Mouse (Mus musculus) stomach, embryonic 14.5 days (tissue): ENCODE data around the gene D3Ertd254e. TPM values are rescaled to one million over a fixed set of nuclear protein-coding genes. Genes with fewer than 3 reads are reported as not detected.
A peak's percentile ranks its signal among the peaks of the same experiment; 100 is the strongest.
"Not testable (repeated sequence)": the region's sequence is repeated elsewhere in the genome, so short reads cannot be mapped to it uniquely, and the experiment has no call there.

Source experiments
- ATAC-seq: fragments of 200-750 bp; cut with Nextera tagmentation; 2 replicates; pipeline ENCODE4 v1.8.0; 2017; ENCODE audit warnings: low read depth, moderate TSS enrichment; ENCODE audit not compliant: insufficient number of reproducible peaks, insufficient read depth, low FRiP score
- H3K27ac ChIP-seq: fragments of 300-500 bp; sonication (generic); 2 replicates; pipeline ENCODE4 v1.5.1; 2014; ENCODE audit warnings: mild to moderate bottlenecking, low read length, moderate library complexity, mixed read lengths
- H3K27me3 ChIP-seq: fragments of 300-500 bp; sonication (generic); 2 replicates; pipeline ENCODE4 v1.6.1; 2014; ENCODE audit warnings: low read length, control low read depth, mixed read lengths; ENCODE audit not compliant: control insufficient read depth, insufficient read depth
- H3K36me3 ChIP-seq: fragments of 300-500 bp; sonication (generic); 2 replicates; pipeline ENCODE4 v1.6.1; 2014; ENCODE audit warnings: mild to moderate bottlenecking, control low read depth, low read length, moderate library complexity, mixed read lengths; ENCODE audit not compliant: control insufficient read depth, insufficient read depth
- H3K4me1 ChIP-seq: fragments of 300-500 bp; sonication (generic); 2 replicates; pipeline ENCODE4 v1.6.1; 2014; ENCODE audit warnings: low read length, control low read depth, mixed read lengths; ENCODE audit not compliant: control insufficient read depth, insufficient read depth
- H3K4me2 ChIP-seq: fragments of 300-500 bp; sonication (generic); replicated peaks from 2 replicates; pipeline ENCODE4 v1.6.1; 2014; ENCODE audit warnings: low read depth, low read length, control low read depth
- H3K4me3 ChIP-seq: fragments of 300-500 bp; sonication (generic); 2 replicates; pipeline ENCODE4 v1.5.1; 2014; ENCODE audit warnings: low read depth, low read length, control low read depth
- H3K9ac ChIP-seq: fragments of 300-500 bp; sonication (generic); replicated peaks from 2 replicates; pipeline ENCODE4 v1.6.1; 2014; ENCODE audit warnings: low read depth, mild to moderate bottlenecking, control low read depth, low read length, moderate library complexity, mixed read lengths
- H3K9me3 ChIP-seq: fragments of 300-500 bp; sonication (generic); 2 replicates; pipeline ENCODE4 v1.6.1; 2016; ENCODE audit warnings: low read depth, low read length, control low read depth; ENCODE audit not compliant: control insufficient read depth
- WGBS: fragments of 180-500 bp; shearing (Covaris S2); extraction: QIAGEN DNeasy Blood & Tissue Kit; methylation state at CpG from one replicate; pipeline ENCODE4 v1.1.7; 2014; 5-methylcytosine and 5-hydroxymethylcytosine counted together
- polyA plus RNA-seq: library from polyadenylated mRNA; unstranded; fragments of >200 nt; fragmentation: Nextera tagmentation; extraction: Ambion mirVana; gene quantifications from 2 replicates; pipeline ENCODE4 v1.2.1, GENCODE M21; 2014

The D3Ertd254e gene
- 10.8 and 11.4 TPM in 2 replicates for polyA plus RNA-seq

DNA sequence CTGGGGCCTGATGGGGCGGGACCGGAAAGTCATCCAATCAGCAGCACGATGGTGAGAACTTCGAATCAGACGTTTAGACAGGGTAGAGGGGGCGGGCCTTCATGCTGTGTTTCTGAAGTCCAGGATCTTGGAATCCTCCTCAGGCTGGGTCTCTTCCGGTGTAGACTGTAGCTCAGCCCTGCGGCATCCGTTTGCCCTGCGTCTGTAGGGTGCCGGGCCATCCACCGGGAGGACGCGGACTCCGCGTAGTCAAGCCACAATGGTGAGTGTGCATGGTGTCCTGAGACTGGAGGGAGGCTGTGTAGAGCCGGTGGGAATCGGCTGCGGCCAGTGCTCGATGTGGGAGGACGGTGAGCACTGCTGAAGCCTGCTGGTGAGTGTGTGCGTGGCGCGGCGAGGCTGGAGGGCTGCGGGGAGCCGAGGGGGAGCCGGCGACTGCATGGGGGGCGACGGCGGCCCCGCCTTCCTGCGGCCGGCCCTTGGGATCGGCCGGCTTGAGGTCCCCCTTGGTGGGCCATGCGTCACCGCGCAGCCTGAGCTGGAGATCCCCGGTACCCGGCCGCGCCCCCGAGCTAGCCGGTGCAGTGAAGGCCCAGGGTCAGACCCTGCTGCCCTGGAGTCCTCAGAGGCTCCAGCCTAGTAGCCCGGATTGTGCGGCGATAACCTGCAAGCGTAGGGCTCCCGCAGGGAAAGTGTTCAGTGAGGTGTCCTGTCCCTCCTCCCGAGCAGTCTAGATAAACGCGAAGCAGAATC is at the start of gene D3Ertd254e:
Gene D3Ertd254e (plus strand): TSS at position 84 of the 753 bp plus-strand sequence.
- Histone ChIP-seq H3K9ac (peak within 1 kb of the TSS; percentile 89), H3K4me2 (peak within 1 kb of the TSS; percentile 70), H3K27me3 (no peaks in the 10 kb centered on the region), H3K4me1 (peaks cover 13% of the 10 kb centered on the region; the same call in 1 of the 2 replicates), H3K4me3 (peak within 1 kb of the TSS; percentile 93), H3K27ac (peak within 1 kb of the TSS; percentile 89), H3K9me3 (no peaks in the 10 kb centered on the region), H3K36me3 (no peaks in the 10 kb centered on the region)
- ATAC-seq: peak; percentile 99
- WGBS: under 1% methylated on average over 45 of the region's 54 CpGs

DNA sequence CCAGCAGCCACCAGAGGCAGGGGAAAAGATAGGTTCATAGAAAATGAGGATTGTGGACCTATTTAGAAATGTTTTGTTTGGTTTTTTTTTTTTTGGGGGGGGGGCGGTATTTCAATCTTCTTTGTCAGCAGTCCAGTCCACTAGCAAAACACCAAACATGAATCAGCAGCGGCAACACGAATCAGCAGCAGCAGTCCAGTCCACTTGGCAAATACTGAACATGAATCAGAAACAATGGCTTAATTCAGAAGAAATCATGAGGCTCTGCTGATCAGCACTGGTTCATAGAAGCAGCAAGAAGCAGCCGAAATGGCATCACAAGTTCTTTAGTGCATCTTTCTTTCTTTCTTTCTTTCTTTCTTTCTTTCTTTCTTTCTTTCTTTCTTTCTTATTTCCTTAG is 34.7 kb upstream of the D3Ertd254e start:
- H3K9ac ChIP-seq: no peak overlapping the region
- H3K4me2 ChIP-seq: no peak overlapping the region
- WGBS: 79% methylated on average over 4 of the region's 4 CpGs
- no peaks in the 10 kb centered on the region for H3K36me3 ChIP-seq
- no peaks in the 10 kb centered on the region for H3K4me1 ChIP-seq
- H3K4me3 ChIP-seq: no peak overlapping the region
- no peak overlapping the region for H3K27ac ChIP-seq
- H3K9me3 ChIP-seq: no peaks in the 10 kb centered on the region
- H3K27me3 ChIP-seq: no peaks in the 10 kb centered on the region
- ATAC-seq: no peak

DNA sequence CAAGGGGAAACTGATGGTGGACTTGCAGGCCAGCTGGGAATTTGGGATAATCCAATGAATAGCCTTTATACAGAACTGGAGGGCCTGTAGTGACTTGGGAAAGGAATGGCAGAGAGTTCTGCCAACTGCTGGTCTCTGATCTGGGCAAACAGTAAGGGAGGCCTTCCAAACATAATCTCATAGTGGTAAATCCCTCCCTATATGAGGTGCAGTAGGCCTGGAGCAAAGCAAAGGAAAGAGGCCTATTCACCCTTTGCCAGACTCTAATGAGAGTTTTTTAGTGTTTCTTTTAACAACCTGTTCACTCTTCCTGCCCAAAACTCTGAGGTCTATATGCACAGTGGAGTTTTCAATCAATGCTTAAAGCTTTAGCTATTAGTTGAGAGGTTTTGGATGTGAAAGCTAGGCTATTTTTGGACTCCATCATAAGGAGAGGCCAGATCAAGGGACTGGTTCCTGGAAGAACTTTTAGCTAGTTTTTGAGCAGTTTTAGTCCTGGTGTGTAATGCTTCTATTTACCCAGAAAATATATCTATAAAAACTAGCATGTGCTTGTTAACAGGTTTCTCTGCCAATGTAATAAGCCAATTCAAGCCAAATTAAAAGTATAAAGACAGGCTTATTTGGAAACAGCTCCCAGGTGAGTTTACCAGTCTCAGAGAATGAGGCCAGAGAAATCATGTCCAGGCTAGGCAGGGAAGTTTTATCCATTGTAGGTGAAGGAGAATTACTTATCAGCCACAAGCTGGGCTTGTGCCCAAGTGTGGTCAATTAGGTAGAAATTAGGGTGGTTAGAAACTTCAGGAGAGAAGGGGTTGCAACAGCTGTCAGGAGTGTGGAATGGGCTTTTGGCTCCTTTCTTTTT is 30.9 kb upstream of the D3Ertd254e start:
- H3K4me3 ChIP-seq: no peak overlapping the region
- H3K9ac ChIP-seq: no peak overlapping the region
- no peak overlapping the region for H3K4me2 ChIP-seq
- no peak overlapping the region for H3K27ac ChIP-seq
- H3K4me1 ChIP-seq: no peaks in the 10 kb centered on the region
- no peaks in the 10 kb centered on the region for H3K27me3 ChIP-seq
- ATAC-seq: no peak
- no peaks in the 10 kb centered on the region for H3K36me3 ChIP-seq
- no peaks in the 10 kb centered on the region; the same call in 1 of the 2 replicates for H3K9me3 ChIP-seq

DNA sequence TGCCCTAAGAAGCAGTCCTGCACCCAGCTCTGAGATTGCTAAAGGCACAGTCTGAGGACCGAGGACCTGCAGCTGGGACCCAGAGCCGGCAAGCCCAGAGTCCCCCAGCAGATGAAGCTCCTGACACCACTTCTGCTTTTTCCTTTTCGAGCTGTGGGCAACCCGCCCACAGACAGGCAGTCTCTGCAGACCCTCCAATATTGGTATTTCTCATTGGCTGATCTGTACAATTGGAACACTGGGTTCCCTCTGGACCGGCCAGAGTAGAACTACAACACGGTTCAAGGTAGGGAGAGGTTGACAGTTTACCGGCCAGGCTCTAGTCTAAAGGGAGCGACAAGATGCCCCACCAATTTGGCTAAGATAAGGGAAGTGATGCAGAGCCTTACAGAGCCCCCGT is 24.6 kb upstream of the D3Ertd254e start:
- not testable (repeated sequence) for H3K27ac ChIP-seq, H3K36me3 ChIP-seq, H3K9me3 ChIP-seq, H3K4me3 ChIP-seq, H3K27me3 ChIP-seq, ATAC-seq, H3K9ac ChIP-seq, H3K4me2 ChIP-seq, H3K4me1 ChIP-seq
- 87% methylated on average over 9 of the region's 9 CpGs for WGBS

DNA sequence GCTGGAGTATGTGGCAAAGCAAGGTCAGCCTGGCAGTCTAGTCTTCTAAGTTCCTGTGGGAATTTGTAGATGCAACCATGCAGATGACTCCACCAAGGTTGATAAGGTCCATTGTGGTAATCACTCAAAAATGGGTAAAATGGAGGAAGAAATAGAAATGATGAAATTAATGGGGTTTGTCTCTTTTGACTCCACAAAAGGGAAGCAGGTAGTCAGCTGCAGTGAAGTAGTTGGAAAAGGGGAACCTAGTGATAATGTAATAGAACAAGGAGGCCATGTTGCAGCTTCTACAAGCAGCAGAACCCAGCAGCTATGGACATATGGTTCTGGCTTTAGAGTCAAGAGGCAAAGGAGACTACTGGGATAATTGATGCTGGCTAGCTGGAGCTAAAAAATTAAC is 14.7 kb upstream of the D3Ertd254e start:
- Histone ChIP-seq H3K27ac (no peak overlapping the region), H3K4me3 (no peak overlapping the region), H3K9me3 (no peaks in the 10 kb centered on the region), H3K4me2 (no peak overlapping the region), H3K27me3 (no peaks in the 10 kb centered on the region), H3K36me3 (no peaks in the 10 kb centered on the region), H3K4me1 (no peaks in the 10 kb centered on the region), H3K9ac (no peak overlapping the region)
- ATAC-seq: no peak

DNA sequence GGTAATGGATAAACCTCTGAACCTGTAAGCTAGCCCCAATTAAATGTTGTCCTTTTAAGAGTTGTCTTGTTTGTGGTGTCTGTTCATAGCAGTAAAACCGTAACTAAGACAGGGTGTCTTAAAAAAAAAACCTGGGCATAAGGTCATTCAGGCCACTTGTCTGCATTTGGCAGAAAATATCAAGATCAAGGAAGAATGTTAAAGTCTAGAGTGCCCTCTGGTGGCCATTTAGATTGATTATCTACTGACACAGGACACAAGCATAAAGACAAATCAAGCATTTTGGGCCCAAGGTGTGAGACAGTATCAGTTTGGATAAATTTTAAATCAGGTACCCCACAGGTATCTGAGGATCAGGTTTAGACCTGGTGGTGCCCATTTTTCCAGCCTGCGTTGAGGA is 13.3 kb upstream of the D3Ertd254e start:
- no peaks in the 10 kb centered on the region for H3K9me3 ChIP-seq
- no peaks in the 10 kb centered on the region for H3K27me3 ChIP-seq
- H3K4me2 ChIP-seq: no peak overlapping the region
- H3K4me3 ChIP-seq: no peak overlapping the region
- no peak overlapping the region for H3K27ac ChIP-seq
- no peaks in the 10 kb centered on the region for H3K4me1 ChIP-seq
- 59% methylated on average over 2 of the region's 2 CpGs for WGBS
- H3K36me3 ChIP-seq: no peaks in the 10 kb centered on the region
- H3K9ac ChIP-seq: no peak overlapping the region
- ATAC-seq: no peak

DNA sequence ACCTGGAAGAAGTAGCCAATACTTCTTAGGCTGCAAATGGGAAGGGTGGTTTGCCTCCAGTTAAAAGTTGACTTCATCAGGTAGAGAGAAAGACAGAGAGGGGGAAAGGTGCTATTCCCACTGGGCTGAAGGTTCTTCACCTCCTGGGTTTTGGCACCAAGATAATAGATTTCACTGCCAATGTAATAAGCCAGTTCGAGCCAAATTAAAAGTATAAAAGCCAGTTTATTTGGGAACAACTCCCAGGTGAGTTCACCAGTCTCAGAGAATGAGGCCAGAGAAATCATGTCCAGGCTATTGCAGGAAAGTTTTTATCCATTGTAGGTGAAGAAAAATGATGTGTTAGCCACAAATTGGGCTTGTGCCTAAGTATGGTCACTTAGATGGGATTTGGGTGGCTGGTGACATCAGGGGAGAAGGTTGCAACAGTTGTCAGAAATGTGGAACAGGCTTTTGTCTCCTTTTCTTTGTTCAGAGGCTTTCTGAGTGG is 12.6 kb upstream of the D3Ertd254e start:
- no peak overlapping the region for H3K9ac ChIP-seq
- H3K9me3 ChIP-seq: no peaks in the 10 kb centered on the region
- H3K4me2 ChIP-seq: no peak overlapping the region
- ATAC-seq: no peak
- no peak overlapping the region for H3K27ac ChIP-seq
- no peak overlapping the region for H3K4me3 ChIP-seq
- no peaks in the 10 kb centered on the region for H3K4me1 ChIP-seq
- 79% methylated on average over 1 of the region's 1 CpGs for WGBS
- H3K36me3 ChIP-seq: no peaks in the 10 kb centered on the region
- no peaks in the 10 kb centered on the region for H3K27me3 ChIP-seq

DNA sequence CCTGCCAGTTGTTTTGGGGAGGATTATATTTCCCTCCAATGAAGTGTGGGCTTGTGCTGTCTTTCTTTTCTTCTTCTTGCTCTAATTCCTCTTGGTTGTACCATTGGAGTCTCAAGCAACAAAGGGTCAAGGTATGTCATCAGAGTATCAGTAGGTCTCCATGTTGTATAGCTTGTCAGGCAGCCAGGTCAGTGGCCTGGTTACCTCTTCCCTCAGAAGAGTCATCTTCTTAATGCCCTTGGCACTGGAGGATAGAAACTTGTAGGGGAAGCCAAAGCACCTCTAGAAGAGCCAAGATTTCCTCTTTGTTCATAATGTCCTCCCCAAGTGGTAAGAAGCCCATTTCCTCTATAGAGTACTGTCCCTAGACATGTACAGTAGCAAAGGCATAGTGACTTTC is 11.8 kb upstream of the D3Ertd254e start:
- H3K9ac ChIP-seq: no peak overlapping the region
- no peak for ATAC-seq

More for the DNA sequence above, 11.8 kb upstream of the D3Ertd254e start:
- Histone ChIP-seq H3K27ac (no peak overlapping the region), H3K4me2 (no peak overlapping the region), H3K36me3 (no peaks in the 10 kb centered on the region), H3K4me1 (no peaks in the 10 kb centered on the region), H3K4me3 (no peak overlapping the region), H3K27me3 (no peaks in the 10 kb centered on the region), H3K9me3 (no peaks in the 10 kb centered on the region)
